Mouse (Mus musculus) cerebellum, adult 2 months (tissue): ENCODE measurements around the gene Atp1b1.

Source experiments
- CTCF ChIP-seq: fragments of 200-500 bp; IDR thresholded peaks from 2 replicates; pipeline ENCODE4 v1.5.1; 2011; ENCODE audit warnings: low read depth, mild to moderate bottlenecking, control low read depth, low read length, moderate library complexity, borderline replicate concordance; ENCODE audit not compliant: insufficient read depth
- POLR2A ChIP-seq: fragments of 200-500 bp; IDR thresholded peaks from 2 replicates; pipeline ENCODE4 v1.6.1; 2011; ENCODE audit warnings: low read length, control low read depth, borderline replicate concordance; ENCODE audit not compliant: insufficient read depth

DNA sequence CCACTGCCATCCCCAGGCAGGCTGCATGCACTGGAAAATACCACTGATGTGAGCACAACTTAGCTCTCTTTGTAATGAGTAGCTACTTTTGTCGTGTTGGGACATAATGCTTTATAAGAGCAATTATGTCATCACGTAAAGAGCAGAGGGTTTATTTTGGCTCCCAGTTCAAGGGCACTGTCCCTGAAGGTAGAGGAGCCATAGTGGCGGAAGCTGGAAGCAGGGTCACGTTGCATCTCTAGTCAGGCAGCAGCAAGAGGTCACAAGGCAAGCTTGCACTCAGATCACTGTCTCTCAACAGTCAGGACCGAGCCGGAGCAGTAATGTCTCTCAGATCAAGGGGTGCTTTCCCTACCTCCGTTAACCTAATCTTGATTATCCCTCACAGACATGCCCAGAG is 30.4 kb downstream of the Atp1b1 start:
- TF ChIP-seq CTCF (no peak), POLR2A (no peak)
